18 mouse cellular contexts compared by ENCODE assay signal in the genomic region with DNA sequence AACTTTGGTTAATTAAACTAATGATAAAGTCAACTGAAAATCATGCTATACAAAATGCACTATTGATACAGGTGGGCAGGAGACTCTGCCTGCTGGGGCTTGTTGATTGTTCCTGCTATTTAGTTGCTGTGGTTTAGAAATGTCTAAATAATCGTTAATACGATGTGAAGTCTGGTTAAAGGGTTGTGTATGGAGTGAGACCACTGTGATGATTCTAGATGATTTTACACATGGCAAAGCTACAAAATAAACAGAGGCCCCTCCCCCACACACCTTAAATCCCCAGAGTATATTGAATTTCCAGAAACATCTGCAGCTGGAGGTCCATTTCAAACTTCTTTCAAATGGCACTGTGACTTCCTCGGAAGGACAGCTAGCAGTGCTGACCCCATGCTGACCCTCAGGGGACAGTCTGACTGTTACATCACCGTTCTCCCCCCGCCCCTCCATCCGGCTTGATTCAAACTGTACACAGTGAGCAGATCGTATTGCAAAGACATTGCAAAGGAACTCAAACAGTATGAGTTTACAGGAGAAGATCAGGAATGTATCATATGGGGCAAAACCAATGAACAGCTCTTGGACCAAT. TPM values are rescaled to one million over a fixed set of nuclear protein-coding genes. Genes with fewer than 3 reads are reported as not detected.
DNase-seq lines count a peak whose midpoint lies in the region; ATAC-seq lines count a peak whose summit lies in the region.
"Had no signal": no experiment of that assay in that cellular context is flagged by ENCODE, and none has a peak within 500 bp of the region (broad histone marks: within the 10 kb centered on the region; RNA-seq: fewer than 3 reads in every experiment).

No protein-coding gene starts in this region.

- H3K9ac ChIP-seq in heart, embryonic 11.5 days (ENCODE audit: low read depth, low read length), result no peak overlapping the region
- no peak overlapping the region for H3K9ac ChIP-seq in limb, embryonic 11.5 days (ENCODE audit: low read length)
- no peak overlapping the region for H3K9ac ChIP-seq in embryonic facial prominence, embryonic 13.5 days
- H3K9ac ChIP-seq: forebrain, embryonic 13.5 days; liver, embryonic 13.5 days had no signal

- no peaks in the 10 kb centered on the region for H3K27me3 ChIP-seq in heart, embryonic 11.5 days (ENCODE audit: control insufficient read depth, insufficient read depth, low read length)
- H3K27me3 ChIP-seq in limb, embryonic 11.5 days (ENCODE audit: control insufficient read depth, insufficient read depth, low read length), result no peaks in the 10 kb centered on the region
- no peaks in the 10 kb centered on the region for H3K27me3 ChIP-seq in limb, embryonic 10.5 days (ENCODE audit: low read depth, poor library complexity, severe bottlenecking)
- H3K27me3 ChIP-seq in embryonic facial prominence, embryonic 13.5 days, result 0 out of 2 replicates have a peak, but pooled peaks cover 7% of the 10 kb centered on the region
- no peaks in the 10 kb centered on the region for H3K27me3 ChIP-seq in midbrain, embryonic 10.5 days (ENCODE audit: low read depth, poor library complexity, severe bottlenecking)
- H3K27me3 ChIP-seq: forebrain, embryonic 13.5 days; liver, embryonic 13.5 days had no signal

- peak; percentile 25 for DNase-seq in heart, postnatal 4 days
- peak; percentile 33 for DNase-seq in limb, embryonic 11.5 days (ENCODE audit: low spot score)
- no peak for DNase-seq in limb, embryonic 10.5 days (ENCODE audit: low spot score)
- DNase-seq in embryo, embryonic 10 days (ENCODE audit: low spot score), result peak; percentile 60
- no peak for DNase-seq in ovary, postnatal 36 days (ENCODE audit: low spot score)
- no peak for DNase-seq in midbrain, embryonic 10.5 days (ENCODE audit: low spot score)
- DNase-seq: adrenal gland, adult 8-10 months; cerebellum, adult 11-12 months; cerebellum, postnatal 36 days; gastrocnemius, postnatal 25 days; liver, embryonic 13.5 days; right cerebral cortex, adult 18-20 months had no signal

- ATAC-seq in heart, embryonic 11.5 days (replicated peaks; ENCODE audit: insufficient number of reproducible peaks, low FRiP score, low TSS enrichment), result no peak
- ATAC-seq in limb, embryonic 11.5 days (ENCODE audit: insufficient number of reproducible peaks, low FRiP score, low TSS enrichment, low read depth), result peak; percentile 67
- ATAC-seq in embryonic facial prominence, embryonic 13.5 days (ENCODE audit: insufficient number of reproducible peaks, insufficient read depth, low FRiP score, low TSS enrichment, low read depth), result 0 out of 2 replicates have a peak, but pooled peaks have one; percentile 10
- ATAC-seq: forebrain, embryonic 13.5 days; hindbrain, postnatal 0 days had no signal

- H3K36me3 ChIP-seq in heart, embryonic 11.5 days (ENCODE audit: control insufficient read depth, insufficient read depth, low read length), result no peaks in the 10 kb centered on the region
- H3K36me3 ChIP-seq in limb, embryonic 11.5 days (ENCODE audit: control insufficient read depth, insufficient read depth, low read length), result no peaks in the 10 kb centered on the region
- no peaks in the 10 kb centered on the region for H3K36me3 ChIP-seq in limb, embryonic 10.5 days
- no peaks in the 10 kb centered on the region for H3K36me3 ChIP-seq in embryonic facial prominence, embryonic 13.5 days
- no peaks in the 10 kb centered on the region for H3K36me3 ChIP-seq in midbrain, embryonic 10.5 days
- H3K36me3 ChIP-seq: liver, embryonic 13.5 days had no signal

- no peak overlapping the region for H3K4me2 ChIP-seq in heart, embryonic 11.5 days
- no peak overlapping the region for H3K4me2 ChIP-seq in limb, embryonic 11.5 days (ENCODE audit: low read depth, severe bottlenecking)
- H3K4me2 ChIP-seq in embryonic facial prominence, embryonic 13.5 days, result no peak overlapping the region
- H3K4me2 ChIP-seq: forebrain, embryonic 13.5 days; liver, embryonic 13.5 days; midbrain, embryonic 11.5 days had no signal

- H3K4me1 ChIP-seq in heart, embryonic 11.5 days (ENCODE audit: control insufficient read depth, insufficient read depth, low read length), result no peaks in the 10 kb centered on the region
- peaks cover 5% of the 10 kb centered on the region; the same call in 1 of the 2 replicates for H3K4me1 ChIP-seq in limb, embryonic 11.5 days (ENCODE audit: control insufficient read depth, insufficient read depth, low read length)
- peaks cover 22% of the 10 kb centered on the region for H3K4me1 ChIP-seq in limb, embryonic 10.5 days
- peaks cover 8% of the 10 kb centered on the region for H3K4me1 ChIP-seq in embryonic facial prominence, embryonic 13.5 days
- H3K4me1 ChIP-seq in midbrain, embryonic 10.5 days, result peaks cover 19% of the 10 kb centered on the region
- H3K4me1 ChIP-seq: forebrain, embryonic 13.5 days; liver, embryonic 13.5 days had no signal

- no peak overlapping the region for H3K27ac ChIP-seq in heart, embryonic 11.5 days (ENCODE audit: low read depth, low read length)
- H3K27ac ChIP-seq in limb, embryonic 11.5 days (replicated peaks; ENCODE audit: low read depth, low read length), result no peak overlapping the region
- H3K27ac ChIP-seq in limb, embryonic 10.5 days, result no peak overlapping the region; the same call in 1 of the 2 replicates
- no peak overlapping the region for H3K27ac ChIP-seq in embryonic facial prominence, embryonic 13.5 days
- H3K27ac ChIP-seq in midbrain, embryonic 10.5 days (replicated peaks), result no peak overlapping the region
- H3K27ac ChIP-seq: forebrain, embryonic 13.5 days; hindbrain, postnatal 0 days; liver, embryonic 13.5 days had no signal

- no peak overlapping the region for H3K4me3 ChIP-seq in heart, embryonic 11.5 days (ENCODE audit: low read depth, low read length)
- H3K4me3 ChIP-seq in limb, embryonic 11.5 days (ENCODE audit: low read depth, low read length), result no peak overlapping the region
- H3K4me3 ChIP-seq in limb, embryonic 10.5 days, result no peak overlapping the region
- no peak overlapping the region for H3K4me3 ChIP-seq in embryonic facial prominence, embryonic 13.5 days
- no peak overlapping the region for H3K4me3 ChIP-seq in midbrain, embryonic 10.5 days
- H3K4me3 ChIP-seq: forebrain, embryonic 13.5 days; liver, embryonic 13.5 days had no signal

- WGBS in heart, embryonic 11.5 days (ENCODE audit: insufficient replicate concordance), result 59% methylated on average over 7 of the region's 7 CpGs
- 48% methylated on average over 7 of the region's 7 CpGs for WGBS in limb, embryonic 11.5 days
- WGBS in limb, embryonic 10.5 days, result 58% methylated on average over 7 of the region's 7 CpGs
- 21% methylated on average over 7 of the region's 7 CpGs for WGBS in embryonic facial prominence, embryonic 13.5 days
- WGBS in midbrain, embryonic 10.5 days, result 66% methylated on average over 7 of the region's 7 CpGs

- no peaks in the 10 kb centered on the region for H3K9me3 ChIP-seq in heart, embryonic 11.5 days (replicated peaks; ENCODE audit: control insufficient read depth, low read length)
- no peaks in the 10 kb centered on the region for H3K9me3 ChIP-seq in limb, embryonic 11.5 days (ENCODE audit: control insufficient read depth, low read length)
- H3K9me3 ChIP-seq in limb, embryonic 10.5 days (replicated peaks), result no peaks in the 10 kb centered on the region
- H3K9me3 ChIP-seq in embryonic facial prominence, embryonic 13.5 days, result no peaks in the 10 kb centered on the region
- H3K9me3 ChIP-seq in midbrain, embryonic 10.5 days (replicated peaks), result no peaks in the 10 kb centered on the region
- H3K9me3 ChIP-seq: forebrain, embryonic 13.5 days; liver, embryonic 13.5 days had no signal

RNA-seq across cellular contexts. Expression of a gene that starts 48.4 kb away (rescaled TPM):
- total RNA-seq in heart, postnatal 4 days (2021), result 10 to 100 TPM; 56.2 to 63.9 TPM
- 32.6 and 34.2 TPM in 2 replicates for polyA plus RNA-seq in heart, embryonic 11.5 days (2014; fragmentation: Nextera tagmentation; extraction: Ambion mirVana)
- polyA plus RNA-seq in limb, embryonic 11.5 days (2014; fragmentation: Nextera tagmentation; extraction: Ambion mirVana), result 157 and 162 TPM in 2 replicates
- 63.6 and 92.5 TPM in 2 replicates for polyA plus RNA-seq in limb, embryonic 10.5 days (2016; fragmentation: Nextera tagmentation; extraction: Ambion mirVana)
- polyA plus RNA-seq in embryonic facial prominence, embryonic 13.5 days (2015; fragmentation: Nextera tagmentation; extraction: Ambion mirVana), result 326 and 399 TPM in 2 replicates
- polyA plus RNA-seq in midbrain, embryonic 10.5 days (2016; fragmentation: Nextera tagmentation; extraction: Ambion mirVana), result 129 and 187 TPM in 2 replicates
- total RNA-seq: neutrophil, adult 5-6 weeks had no signal

Comparison
In these comparisons a context has a peak if more than half of its experiments do, and no peak if none do; other contexts are left out.
1. DNase-seq: peak in heart, postnatal 4 days (single experiment), limb, embryonic 11.5 days (single experiment) and embryo, embryonic 10 days (single experiment); none in limb, embryonic 10.5 days (single experiment), ovary, postnatal 36 days (single experiment) and midbrain, embryonic 10.5 days (single experiment).